Mouse (Mus musculus): ENCODE measurements at regions not wholly inside any gene's neighbourhood (a gene's known extent, or its start where the extent isn't known, plus 50 kb on each side); places are given as distances from the start of the nearest gene placed in this dataset.
"Not testable (repeated sequence)": the region's sequence is repeated elsewhere in the genome, so short reads cannot be mapped to it uniquely, and the experiment has no call there.

- in situ Hi-C loops (cut with MboI; ENCODE audit: low sequenced_read_pairs), result no loop called here
Measured at GRCm38 (mm10) chr14:102215267-102215964, 485.7 kb downstream of the Lmo7 start.

- in situ Hi-C loops (cut with MboI; ENCODE audit: low sequenced_read_pairs), result no loop called here
Measured at GRCm38 (mm10) chr14:102212079-102212478, 482.3 kb downstream of the Lmo7 start.

GRCm38 (mm10) chr14:102204881-102205671 lies 475.3 kb downstream of the Lmo7 start:
- in situ Hi-C loops (cut with MboI; ENCODE audit: low sequenced_read_pairs), result no loop called here

GRCm38 (mm10) chr14:102199430-102199829 lies 469.7 kb downstream of the Lmo7 start:
- in situ Hi-C loops (cut with MboI; ENCODE audit: low sequenced_read_pairs), result no loop called here

GRCm38 (mm10) chr14:102190786-102191185 lies 461.0 kb downstream of the Lmo7 start:
- in situ Hi-C loops (cut with MboI; ENCODE audit: low sequenced_read_pairs), result no loop called here

GRCm38 (mm10) chr14:102181269-102181668 lies 451.5 kb downstream of the Lmo7 start:
- in situ Hi-C loops (cut with MboI; ENCODE audit: low sequenced_read_pairs), result no loop called here

GRCm38 (mm10) chr14:102171775-102172174 lies 442.0 kb downstream of the Lmo7 start:
- in situ Hi-C loops (cut with MboI; ENCODE audit: low sequenced_read_pairs), result no loop called here

GRCm38 (mm10) chr14:102161291-102162284 lies 431.8 kb downstream of the Lmo7 start:
- in situ Hi-C loops (cut with MboI; ENCODE audit: low sequenced_read_pairs), result no loop called here

- in situ Hi-C loops (cut with MboI; ENCODE audit: low sequenced_read_pairs), result not testable (repeated sequence)
Measured at GRCm38 (mm10) chr14:102150410-102150809, 420.7 kb downstream of the Lmo7 start.

- in situ Hi-C loops (cut with MboI; ENCODE audit: low sequenced_read_pairs), result no loop called here
Measured at GRCm38 (mm10) chr14:102142720-102143119, 413.0 kb downstream of the Lmo7 start.

GRCm38 (mm10) chr14:102138936-102139335 lies 409.2 kb downstream of the Lmo7 start:
- in situ Hi-C loops (cut with MboI; ENCODE audit: low sequenced_read_pairs), result no loop called here

GRCm38 (mm10) chr14:102118166-102118565 lies 388.4 kb downstream of the Lmo7 start:
- in situ Hi-C loops (cut with MboI; ENCODE audit: low sequenced_read_pairs), result no loop called here

- in situ Hi-C loops (cut with MboI; ENCODE audit: low sequenced_read_pairs), result no loop called here
Measured at GRCm38 (mm10) chr14:102106165-102106564, 376.4 kb downstream of the Lmo7 start.

- in situ Hi-C loops (cut with MboI; ENCODE audit: low sequenced_read_pairs), result no loop called here
Measured at GRCm38 (mm10) chr14:102094105-102094504, 364.3 kb downstream of the Lmo7 start.

- in situ Hi-C loops (cut with MboI; ENCODE audit: low sequenced_read_pairs), result no loop called here
Measured at GRCm38 (mm10) chr14:102092557-102092956, 362.8 kb downstream of the Lmo7 start.

- in situ Hi-C loops (cut with MboI; ENCODE audit: low sequenced_read_pairs), result no loop called here
Measured at GRCm38 (mm10) chr14:102048932-102049331, 319.2 kb downstream of the Lmo7 start.

- in situ Hi-C loops (cut with MboI; ENCODE audit: low sequenced_read_pairs), result no loop called here
Measured at GRCm38 (mm10) chr14:102048485-102048884, 318.7 kb downstream of the Lmo7 start.

- in situ Hi-C loops (cut with MboI; ENCODE audit: low sequenced_read_pairs), result no loop called here
Measured at GRCm38 (mm10) chr14:102038145-102038544, 308.4 kb downstream of the Lmo7 start.

- in situ Hi-C loops (cut with MboI; ENCODE audit: low sequenced_read_pairs), result no loop called here
Measured at GRCm38 (mm10) chr14:102037487-102037886, 307.7 kb downstream of the Lmo7 start.

- in situ Hi-C loops (cut with MboI; ENCODE audit: low sequenced_read_pairs), result no loop called here
Measured at GRCm38 (mm10) chr14:102031047-102031903, 301.5 kb downstream of the Lmo7 start.

Data from CH12F3 (cell line).